Mouse (Mus musculus) neural tube, embryonic 13.5 days (tissue): ENCODE results near the gene Fbxl2. TPM values are rescaled to one million over a fixed set of nuclear protein-coding genes. Genes with fewer than 3 reads are reported as not detected.

ENCODE experiments used
- ATAC-seq: fragments of 200-750 bp; cut with Nextera tagmentation; 2 replicates; pipeline ENCODE4 v1.8.0; 2017; ENCODE audit warnings: low read depth, mild to moderate bottlenecking, moderate TSS enrichment, moderate library complexity
- H3K27ac ChIP-seq: fragments of 300-500 bp; sonication (generic); replicated peaks from 2 replicates; pipeline ENCODE4 v1.5.1; 2015; ENCODE audit warnings: moderate library complexity, mild to moderate bottlenecking, inconsistent platforms
- H3K27me3 ChIP-seq: fragments of 300-500 bp; sonication (generic); 2 replicates; pipeline ENCODE4 v1.6.1; 2015; ENCODE audit warnings: mild to moderate bottlenecking, inconsistent platforms
- H3K36me3 ChIP-seq: fragments of 300-500 bp; sonication (generic); 2 replicates; pipeline ENCODE4 v1.6.1; 2015; ENCODE audit warnings: mild to moderate bottlenecking, inconsistent platforms
- H3K4me1 ChIP-seq: fragments of 300-500 bp; sonication (generic); replicated peaks from 2 replicates; pipeline ENCODE4 v1.6.1; 2015; ENCODE audit warnings: inconsistent platforms
- H3K4me2 ChIP-seq: fragments of 300-500 bp; sonication (generic); 2 replicates; pipeline ENCODE4 v1.6.1; 2015; ENCODE audit warnings: inconsistent platforms, mild to moderate bottlenecking, moderate library complexity
- H3K4me3 ChIP-seq: fragments of 300-500 bp; sonication (generic); 2 replicates; pipeline ENCODE4 v1.5.1; 2015; ENCODE audit warnings: mild to moderate bottlenecking, inconsistent platforms
- H3K9ac ChIP-seq: fragments of 300-500 bp; sonication (generic); 2 replicates; pipeline ENCODE4 v1.6.1; 2015; ENCODE audit warnings: moderate library complexity, mild to moderate bottlenecking, inconsistent platforms
- H3K9me3 ChIP-seq: fragments of 300-500 bp; sonication (generic); 2 replicates; pipeline ENCODE4 v1.6.1; 2016; ENCODE audit warnings: inconsistent platforms
- WGBS: fragments of 180-500 bp; shearing (Covaris S2); methylation state at CpG from one replicate; pipeline ENCODE4 v1.1.7; 2015; 5-methylcytosine and 5-hydroxymethylcytosine counted together
- polyA plus RNA-seq: library from polyadenylated mRNA; unstranded; fragments of >200 nt; fragmentation: Nextera tagmentation; extraction: Ambion mirVana; gene quantifications from 2 replicates; pipeline ENCODE4 v1.2.1, GENCODE M21; 2015

Fbxl2 gene
- polyA plus RNA-seq, 1 experiment from 2014 or later = 24.2 TPM

GRCm38 (mm10) chr9:113966838-113967237, 79.2 kb downstream of the Fbxl2 start:
- Histone ChIP-seq H3K4me3 (no peak overlapping the region), H3K27me3 (no peaks in the 10 kb centered on the region), H3K4me1 (no peaks in the 10 kb centered on the region), H3K9ac (no peak overlapping the region), H3K27ac (no peak overlapping the region), H3K4me2 (no peak overlapping the region), H3K9me3 (no peaks in the 10 kb centered on the region), H3K36me3 (peaks cover 94% of the 10 kb centered on the region)
- no peak for ATAC-seq
- 97% methylated on average over 4 of the region's 4 CpGs for WGBS

DNA sequence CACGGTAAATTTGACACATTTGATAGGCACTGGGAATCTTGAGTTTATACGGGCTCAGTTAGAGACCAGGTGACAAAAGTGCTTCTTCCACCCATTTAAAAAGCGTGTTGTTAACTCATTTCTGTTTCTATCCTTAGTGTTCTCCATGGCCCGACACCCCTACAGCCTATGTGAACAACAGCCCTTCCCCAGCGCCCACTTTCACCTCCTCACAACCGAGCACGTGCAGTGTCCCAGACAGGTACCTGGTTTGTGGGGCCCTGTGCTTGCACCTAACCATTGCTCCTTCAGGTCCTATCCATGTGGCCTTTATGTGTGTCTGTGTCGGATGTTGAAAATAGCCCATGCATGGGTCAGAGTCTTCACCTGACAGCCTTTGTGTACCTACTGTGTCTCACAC, 81.6 kb downstream of the Fbxl2 start:
- no peak overlapping the region for H3K27ac ChIP-seq
- WGBS = 97% methylated on average over 8 of the region's 8 CpGs
- H3K4me1 ChIP-seq = no peaks in the 10 kb centered on the region
- no peak for ATAC-seq
- no peak overlapping the region for H3K4me2 ChIP-seq
- H3K36me3 ChIP-seq = peaks cover 91% of the 10 kb centered on the region
- no peaks in the 10 kb centered on the region for H3K27me3 ChIP-seq
- H3K4me3 ChIP-seq = no peak overlapping the region
- H3K9me3 ChIP-seq = no peaks in the 10 kb centered on the region
- no peak overlapping the region for H3K9ac ChIP-seq

- no peak overlapping the region for H3K4me3 ChIP-seq
These were observed 82.3 kb downstream of the Fbxl2 start for GRCm38 (mm10) chr9:113963718-113964117.

DNA sequence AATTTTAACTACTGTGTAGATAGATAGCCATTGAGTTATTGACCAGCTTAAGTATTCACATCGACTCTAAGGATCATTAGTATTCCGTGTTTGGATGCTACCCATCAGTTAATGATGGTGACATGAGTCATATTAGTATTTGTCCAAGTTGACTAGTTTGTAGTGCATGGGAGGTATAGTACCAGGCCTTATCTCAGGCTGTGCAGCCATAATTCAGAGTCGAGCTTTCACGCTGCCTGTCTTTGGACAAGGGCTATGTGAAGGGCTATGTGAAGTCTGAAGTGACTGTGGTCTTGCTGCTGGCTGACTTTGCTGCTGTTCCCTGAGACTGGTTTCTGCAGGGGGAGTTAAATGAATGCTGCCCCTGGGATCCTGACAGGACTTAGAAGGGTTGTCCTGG, 88.2 kb downstream of the Fbxl2 start:
- no peak overlapping the region for H3K4me2 ChIP-seq
- no peak for ATAC-seq
- no peak overlapping the region for H3K27ac ChIP-seq
- peaks cover 71% of the 10 kb centered on the region for H3K36me3 ChIP-seq
- H3K4me1 ChIP-seq = no peaks in the 10 kb centered on the region
- no peaks in the 10 kb centered on the region for H3K27me3 ChIP-seq
- H3K9ac ChIP-seq = no peak overlapping the region
- WGBS = 98% methylated on average over 4 of the region's 4 CpGs
- no peak overlapping the region for H3K4me3 ChIP-seq
- no peaks in the 10 kb centered on the region for H3K9me3 ChIP-seq

More at GRCm38 (mm10) chr9:113963718-113964117, 82.3 kb downstream of the Fbxl2 start:
- H3K27ac ChIP-seq = no peak overlapping the region
- H3K4me1 ChIP-seq = no peaks in the 10 kb centered on the region
- ATAC-seq = no peak
- no peak overlapping the region for H3K4me2 ChIP-seq
- no peak overlapping the region for H3K9ac ChIP-seq
- no peaks in the 10 kb centered on the region for H3K27me3 ChIP-seq
- peaks cover 91% of the 10 kb centered on the region for H3K36me3 ChIP-seq
- H3K9me3 ChIP-seq = no peaks in the 10 kb centered on the region

DNA sequence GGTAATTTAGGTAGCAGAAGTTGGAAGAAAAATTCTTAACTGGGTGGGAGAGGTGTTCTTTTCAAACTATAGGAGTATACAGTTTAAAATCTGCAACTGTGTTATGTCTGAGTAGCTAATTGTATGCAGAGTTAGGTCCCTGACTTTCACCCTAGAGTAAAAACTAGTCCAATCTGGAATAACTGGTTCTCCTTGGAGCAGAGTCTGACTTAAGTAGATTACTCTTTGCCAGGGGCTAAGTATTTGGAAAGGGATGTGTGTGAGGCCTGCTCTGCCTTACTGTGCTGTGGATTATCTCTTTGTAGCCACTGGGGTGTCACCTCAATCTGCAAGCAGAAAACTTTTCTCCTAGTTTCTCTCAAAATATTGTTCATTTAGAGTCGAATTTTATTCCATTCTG, 98.8 kb downstream of the Fbxl2 start:
- no peaks in the 10 kb centered on the region for H3K27me3 ChIP-seq
- H3K9ac ChIP-seq = no peak overlapping the region
- WGBS = 94% methylated on average over 1 of the region's 1 CpGs
- peaks cover 38% of the 10 kb centered on the region for H3K36me3 ChIP-seq
- no peak overlapping the region for H3K4me3 ChIP-seq
- H3K27ac ChIP-seq = no peak overlapping the region
- H3K9me3 ChIP-seq = no peaks in the 10 kb centered on the region
- no peaks in the 10 kb centered on the region for H3K4me1 ChIP-seq
- H3K4me2 ChIP-seq = no peak overlapping the region
- no peak for ATAC-seq

DNA sequence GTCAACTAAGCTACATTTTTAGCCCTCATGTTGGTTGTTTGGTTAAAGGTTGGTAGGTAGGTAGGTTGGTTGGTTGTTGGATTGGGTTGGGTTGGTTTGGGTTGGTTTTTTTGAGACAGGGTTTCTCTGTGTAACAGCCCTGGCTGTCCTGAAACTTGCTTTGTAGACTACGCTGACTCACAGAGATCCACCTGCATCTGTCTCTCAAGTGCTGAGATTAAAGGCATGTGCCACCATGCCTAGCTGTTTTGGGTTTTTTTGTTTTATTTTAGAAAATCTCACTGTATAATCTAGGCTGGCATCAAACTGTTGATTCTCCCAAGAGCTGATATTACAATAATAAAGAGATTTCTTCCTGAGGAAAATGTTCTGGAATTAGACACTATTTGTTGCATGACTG, 102.6 kb downstream of the Fbxl2 start:
- Histone ChIP-seq H3K9me3 (no peaks in the 10 kb centered on the region), H3K27me3 (no peaks in the 10 kb centered on the region), H3K4me2 (no peak overlapping the region), H3K4me1 (peaks cover 10% of the 10 kb centered on the region), H3K27ac (no peak overlapping the region), H3K9ac (no peak overlapping the region), H3K4me3 (no peak overlapping the region), H3K36me3 (peaks cover 32% of the 10 kb centered on the region)
- ATAC-seq = no peak
- WGBS = 96% methylated on average over 1 of the region's 1 CpGs

DNA sequence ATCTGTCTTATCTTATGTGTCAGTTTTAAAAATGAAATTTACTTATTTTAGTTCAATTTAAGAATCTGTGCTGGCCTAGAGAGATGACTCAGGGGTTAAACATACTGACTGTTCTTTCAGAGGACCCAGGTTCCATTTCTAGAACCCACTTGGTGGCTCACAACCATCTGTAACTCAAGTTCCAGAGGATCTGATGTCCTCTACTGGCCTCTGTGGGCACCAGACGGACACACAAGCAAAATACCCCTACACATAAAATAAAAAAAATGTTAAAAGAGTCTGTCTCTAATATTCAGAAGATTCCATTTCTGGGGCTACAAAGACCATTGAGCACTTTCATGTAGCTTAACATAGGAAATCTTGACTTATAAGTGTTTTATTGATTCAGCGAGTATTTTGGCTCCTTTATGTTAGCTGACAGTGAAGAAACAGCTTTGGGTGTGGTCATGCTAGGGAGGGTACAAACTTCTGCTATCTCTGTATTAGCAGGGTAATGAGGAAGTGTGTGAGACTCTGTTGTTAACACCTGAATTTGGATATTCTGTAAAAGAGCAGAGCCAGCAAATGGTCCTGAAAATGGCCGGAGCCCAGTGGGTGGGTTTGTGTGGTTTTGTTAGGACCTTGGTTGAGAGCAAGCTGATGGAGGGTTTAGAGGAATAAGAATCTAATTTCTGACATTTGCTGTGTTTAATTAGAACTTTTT, 104.7 kb downstream of the Fbxl2 start:
- Histone ChIP-seq H3K36me3 (peaks cover 15% of the 10 kb centered on the region), H3K9ac (no peak overlapping the region), H3K9me3 (no peaks in the 10 kb centered on the region), H3K4me3 (no peak overlapping the region), H3K4me1 (peaks cover 12% of the 10 kb centered on the region), H3K27ac (no peak overlapping the region), H3K27me3 (no peaks in the 10 kb centered on the region), H3K4me2 (no peak overlapping the region)
- 91% methylated on average over 3 of the region's 3 CpGs for WGBS
- ATAC-seq = no peak

DNA sequence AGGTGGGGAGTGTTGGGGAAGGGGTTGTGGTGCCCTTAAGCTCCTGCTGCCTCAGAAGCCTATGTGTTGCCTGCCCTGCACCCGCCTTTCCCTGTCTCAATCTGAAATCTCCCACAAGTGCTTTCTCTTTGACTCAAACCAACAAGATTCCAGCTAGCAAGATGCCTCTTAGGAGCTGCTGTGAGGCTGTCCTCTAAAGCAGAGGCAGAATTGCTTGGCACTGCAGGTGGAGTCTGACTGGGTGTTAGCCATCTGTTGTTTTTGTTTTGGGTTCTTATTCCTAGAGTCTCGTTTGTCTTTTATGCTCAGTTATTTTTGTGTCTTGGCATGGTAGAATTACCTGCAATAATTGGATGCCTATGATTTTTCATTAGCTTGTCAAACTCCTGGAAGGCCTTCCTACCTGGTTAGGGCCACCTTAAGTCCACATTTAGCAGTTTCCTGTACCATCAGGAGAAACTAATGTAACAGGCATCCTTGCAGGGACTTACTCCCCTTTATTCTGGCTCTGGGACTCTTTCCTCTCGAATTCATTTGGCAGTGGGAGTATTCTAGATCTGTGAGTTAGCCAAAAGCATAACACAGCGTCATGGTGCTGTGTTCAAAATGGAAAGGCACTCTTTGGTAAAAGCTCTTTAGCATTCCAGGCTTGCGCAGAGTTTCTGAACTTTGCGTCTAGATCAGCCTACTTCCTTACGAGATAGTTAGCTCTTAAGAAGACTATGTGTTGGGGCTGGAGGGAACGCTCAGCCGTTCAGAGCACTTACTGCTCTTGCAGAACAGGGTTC, 106.7 kb downstream of the Fbxl2 start:
- Histone ChIP-seq H3K4me3 (no peak overlapping the region), H3K4me2 (no peak overlapping the region), H3K9me3 (no peaks in the 10 kb centered on the region), H3K27ac (no peak overlapping the region), H3K27me3 (no peaks in the 10 kb centered on the region), H3K9ac (no peak overlapping the region), H3K36me3 (no peaks in the 10 kb centered on the region), H3K4me1 (peaks cover 32% of the 10 kb centered on the region)
- ATAC-seq = no peak
- 87% methylated on average over 9 of the region's 9 CpGs for WGBS

- H3K27ac ChIP-seq = no peak overlapping the region
- peaks cover 58% of the 10 kb centered on the region for H3K4me1 ChIP-seq
- no peaks in the 10 kb centered on the region for H3K36me3 ChIP-seq
- no peaks in the 10 kb centered on the region for H3K27me3 ChIP-seq
- WGBS = 78% methylated on average over 5 of the region's 5 CpGs
- H3K4me2 ChIP-seq = no peak overlapping the region
- no peak overlapping the region for H3K4me3 ChIP-seq
- no peak for ATAC-seq
- no peaks in the 10 kb centered on the region for H3K9me3 ChIP-seq
- H3K9ac ChIP-seq = no peak overlapping the region
These were observed 110.4 kb downstream of the Fbxl2 start for GRCm38 (mm10) chr9:113935638-113936037.

GRCm38 (mm10) chr9:113932501-113932900, 113.5 kb downstream of the Fbxl2 start:
- Histone ChIP-seq H3K4me1 (peaks cover 55% of the 10 kb centered on the region), H3K4me3 (peak overlapping the region; percentile 98), H3K36me3 (no peaks in the 10 kb centered on the region), H3K4me2 (peak overlapping the region; percentile 90), H3K9me3 (no peaks in the 10 kb centered on the region), H3K27ac (peak overlapping the region; percentile 95), H3K9ac (peak overlapping the region; percentile 96), H3K27me3 (no peaks in the 10 kb centered on the region)
- WGBS = 26% methylated on average over 11 of the region's 11 CpGs
- ATAC-seq = no peak

GRCm38 (mm10) chr9:113932100-113932470, 113.9 kb downstream of the Fbxl2 start:
- WGBS = 2% methylated on average over 8 of the region's 8 CpGs
- no peaks in the 10 kb centered on the region for H3K27me3 ChIP-seq
- no peaks in the 10 kb centered on the region for H3K9me3 ChIP-seq
- no peaks in the 10 kb centered on the region for H3K36me3 ChIP-seq
- ATAC-seq = no peak
- peak overlapping the region; percentile 96 for H3K9ac ChIP-seq
- peaks cover 55% of the 10 kb centered on the region for H3K4me1 ChIP-seq
- H3K4me2 ChIP-seq = peak overlapping the region; percentile 90
- H3K4me3 ChIP-seq = peak overlapping the region; percentile 98
- H3K27ac ChIP-seq = peak overlapping the region; percentile 95

DNA sequence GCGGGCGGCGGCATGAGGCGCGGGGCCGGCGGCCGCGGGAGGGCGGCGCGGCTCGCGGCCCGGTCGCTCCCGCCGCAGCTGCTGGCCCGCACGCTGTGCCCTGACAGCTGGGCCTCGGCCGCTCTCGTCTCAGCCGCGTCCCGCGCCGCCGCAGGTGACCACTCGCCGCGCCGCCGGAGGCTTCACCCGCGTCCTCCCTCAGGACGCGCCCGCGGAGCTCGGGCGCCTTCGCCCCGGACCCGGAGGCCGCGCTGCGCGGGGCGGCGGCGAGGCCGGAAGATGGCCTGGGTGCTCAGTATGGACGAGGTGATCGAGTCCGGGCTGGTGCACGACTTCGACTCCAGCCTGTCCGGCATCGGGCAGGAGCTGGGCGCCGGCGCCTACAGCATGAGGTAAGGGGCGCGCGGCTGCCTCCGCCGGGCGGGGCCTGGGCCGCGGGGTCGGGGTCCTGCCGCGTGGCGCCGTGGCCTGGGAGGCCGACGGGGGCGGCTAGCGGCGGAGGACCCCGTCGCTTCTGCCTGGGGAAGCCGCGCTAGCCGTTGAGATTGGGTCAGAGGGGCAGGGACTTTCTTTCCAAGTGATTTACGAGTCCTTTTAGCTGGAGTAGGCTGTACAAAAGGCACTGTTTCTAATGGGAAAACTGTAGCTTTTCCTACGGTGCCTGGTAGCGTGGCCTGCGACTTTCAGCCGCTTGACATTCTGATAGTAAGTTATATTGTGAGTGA, 114.5 kb downstream of the Fbxl2 start:
- Histone ChIP-seq H3K4me2 (peak overlapping the region; percentile 90), H3K9ac (peak overlapping the region; percentile 96), H3K9me3 (no peaks in the 10 kb centered on the region), H3K36me3 (no peaks in the 10 kb centered on the region), H3K27ac (peak overlapping the region; percentile 95), H3K4me1 (peaks cover 55% of the 10 kb centered on the region), H3K27me3 (no peaks in the 10 kb centered on the region), H3K4me3 (peak overlapping the region; percentile 98)
- under 1% methylated on average over 47 of the region's 91 CpGs for WGBS
- peak; percentile 29 for ATAC-seq
